In genomic region chr8:120867386-120867785, GRCm38 (mm10) we compare ENCODE assay signal across 18 mouse cellular contexts.
A peak's percentile ranks its signal among the peaks of the same experiment; 100 is the strongest.
DNase-seq lines count a peak whose midpoint lies in the region; ATAC-seq and TF ChIP-seq lines count a peak whose summit lies in the region.
"Had no signal": no experiment of that assay in that cellular context is flagged by ENCODE, and none has a peak within 500 bp of the region (broad histone marks: within the 10 kb centered on the region; RNA-seq: fewer than 3 reads in every experiment).

No protein-coding gene starts in this region.

- no peak for TF ChIP-seq CTCF in kidney, adult 2 months (conservative IDR thresholded peaks at IDR 0.05; ENCODE audit: insufficient read depth, insufficient read length, low read depth, low read length)

- 46% methylated on average over 6 of the region's 6 CpGs for WGBS in kidney, embryonic 15.5 days
- WGBS in kidney, adult 2 months = 47% methylated on average over 6 of the region's 6 CpGs

- peaks cover 12% of the 10 kb centered on the region; the same call in 1 of the 2 replicates for H3K4me1 ChIP-seq in kidney, embryonic 15.5 days
- no peaks in the 10 kb centered on the region for H3K4me1 ChIP-seq in kidney, adult 2 months (ENCODE audit: control insufficient read depth, insufficient read depth, low read length)
- H3K4me1 ChIP-seq: embryonic facial prominence, embryonic 12.5 days; forebrain, embryonic 15.5 days; heart, embryonic 12.5 days had no signal

- peak; percentile 46; the same call in 1 of the 2 replicates for ATAC-seq in kidney, embryonic 15.5 days (replicated peaks; ENCODE audit: low FRiP score)
- ATAC-seq: forebrain, embryonic 15.5 days had no signal

- H3K4me2 ChIP-seq in kidney, embryonic 15.5 days = no peak overlapping the region
- H3K4me2 ChIP-seq: embryonic facial prominence, embryonic 12.5 days; forebrain, embryonic 15.5 days; heart, embryonic 12.5 days; hindbrain, embryonic 14.5 days had no signal

- no peak for TF ChIP-seq POLR2A in kidney, adult 2 months (IDR thresholded peaks at IDR 0.05; ENCODE audit: low read depth, low read length)

- no peak for DNase-seq in kidney, adult 2 months
- peak; percentile 53 for DNase-seq in thymus, postnatal 0 days (ENCODE audit: low spot score)
- DNase-seq in thymus, postnatal 36 days = no peak
- DNase-seq in thymus, postnatal 25 days = peak; percentile 12
- no peak for DNase-seq in cerebellum, adult 18-20 months
- DNase-seq in lung, postnatal 25 days (ENCODE audit: low spot score) = no peak
- DNase-seq: adrenal gland, adult 8-10 months; adrenal gland, postnatal 36 days; cerebellum, adult 8-10 months; cerebellum, postnatal 14 days; gastrocnemius, postnatal 25 days had no signal

- no peaks in the 10 kb centered on the region for H3K36me3 ChIP-seq in kidney, embryonic 15.5 days
- no peaks in the 10 kb centered on the region for H3K36me3 ChIP-seq in kidney, adult 2 months (ENCODE audit: control insufficient read depth, insufficient read depth, low read length)
- H3K36me3 ChIP-seq: embryonic facial prominence, embryonic 12.5 days; forebrain, embryonic 15.5 days; G1E; heart, embryonic 12.5 days; hindbrain, embryonic 10.5 days had no signal

- H3K27ac ChIP-seq in kidney, embryonic 15.5 days = no peak overlapping the region
- H3K27ac ChIP-seq in kidney, adult 2 months (ENCODE audit: insufficient read depth, low read depth, low read length) = no peak overlapping the region
- H3K27ac ChIP-seq: embryonic facial prominence, embryonic 12.5 days; forebrain, embryonic 15.5 days; hindbrain, embryonic 10.5 days; hindbrain, embryonic 14.5 days had no signal

- no peak overlapping the region for H3K4me3 ChIP-seq in kidney, embryonic 15.5 days (replicated peaks)
- H3K4me3 ChIP-seq in kidney, adult 2 months (ENCODE audit: insufficient read depth, low read depth, low read length) = no peak overlapping the region
- H3K4me3 ChIP-seq: embryonic facial prominence, embryonic 12.5 days; forebrain, embryonic 15.5 days; heart, embryonic 12.5 days; hindbrain, embryonic 10.5 days had no signal

- H3K9ac ChIP-seq in kidney, embryonic 15.5 days = no peak overlapping the region
- H3K9ac ChIP-seq: embryonic facial prominence, embryonic 12.5 days; forebrain, embryonic 15.5 days; heart, embryonic 12.5 days; hindbrain, embryonic 14.5 days had no signal

- peaks cover 22% of the 10 kb centered on the region for H3K27me3 ChIP-seq in kidney, embryonic 15.5 days
- no peaks in the 10 kb centered on the region for H3K27me3 ChIP-seq in kidney, adult 2 months (replicated peaks; ENCODE audit: control insufficient read depth, insufficient read depth, low read length)
- H3K27me3 ChIP-seq: embryonic facial prominence, embryonic 12.5 days; forebrain, embryonic 15.5 days had no signal

- no peaks in the 10 kb centered on the region for H3K9me3 ChIP-seq in kidney, embryonic 15.5 days (replicated peaks)
- H3K9me3 ChIP-seq: embryonic facial prominence, embryonic 12.5 days; forebrain, embryonic 15.5 days; hindbrain, embryonic 10.5 days had no signal

Comparison
In these comparisons a context has a peak if more than half of its experiments do, and no peak if none do; other contexts are left out.
1. DNase-seq: peak in thymus, postnatal 0 days (single experiment) and thymus, postnatal 25 days (single experiment); none in kidney, adult 2 months (single experiment), thymus, postnatal 36 days (0 of 2), cerebellum, adult 18-20 months (0 of 2) and lung, postnatal 25 days (single experiment).